Mouse (Mus musculus) forebrain, postnatal 0 days (tissue): ENCODE measurements around the gene Plp2. TPM values are rescaled to one million over a fixed set of nuclear protein-coding genes. Genes with fewer than 3 reads are reported as not detected.
A peak's percentile ranks its signal among the peaks of the same experiment; 100 is the strongest.

Experiments used
- ATAC-seq: fragments of 200-750 bp; cut with Nextera tagmentation; 2 replicates; pipeline ENCODE4 v1.8.0; 2017; ENCODE audit warnings: mild to moderate bottlenecking, moderate library complexity
- DNase-seq: peaks from one replicate; pipeline ENCODE4 v3.0.0-alpha.2; 2015
- H3K27ac ChIP-seq: fragments of 300-500 bp; sonication (generic); 2 replicates; pipeline ENCODE4 v1.5.1; 2014; ENCODE audit warnings: low read depth, mild to moderate bottlenecking, antibody characterized with exemption, low read length, moderate library complexity, mixed read lengths
- H3K27me3 ChIP-seq: fragments of 300-500 bp; sonication (generic); 2 replicates; pipeline ENCODE4 v1.6.1; 2014; ENCODE audit warnings: mild to moderate bottlenecking, low read length, mixed read lengths; ENCODE audit not compliant: insufficient read depth
- H3K36me3 ChIP-seq: fragments of 300-500 bp; sonication (generic); 2 replicates; pipeline ENCODE4 v1.6.1; 2014; ENCODE audit warnings: mild to moderate bottlenecking, moderate library complexity; ENCODE audit not compliant: insufficient read depth
- H3K4me1 ChIP-seq: fragments of 300-500 bp; sonication (generic); 2 replicates; pipeline ENCODE4 v1.6.1; 2014; ENCODE audit warnings: antibody characterized with exemption; ENCODE audit not compliant: insufficient read depth
- H3K4me2 ChIP-seq: fragments of 300-500 bp; sonication (generic); 2 replicates; pipeline ENCODE4 v1.6.1; 2014; ENCODE audit warnings: low read depth, mild to moderate bottlenecking, moderate library complexity
- H3K4me3 ChIP-seq: fragments of 300-500 bp; sonication (generic); 2 replicates; pipeline ENCODE4 v1.5.1; 2014; ENCODE audit warnings: low read depth, low read length, mixed read lengths
- H3K9ac ChIP-seq: fragments of 300-500 bp; sonication (generic); 2 replicates; pipeline ENCODE4 v1.6.1; 2014; ENCODE audit warnings: mild to moderate bottlenecking
- H3K9me3 ChIP-seq: fragments of 300-500 bp; sonication (generic); 2 replicates; pipeline ENCODE4 v1.6.1; 2016; ENCODE audit warnings: low read length
- CTCF ChIP-seq: sonication (generic); IDR thresholded peaks from 2 replicates; pipeline ENCODE4 v1.5.1; 2016; ENCODE audit warnings: antibody characterized with exemption, control low read depth, low read depth
- WGBS: fragments of 180-500 bp; shearing (Covaris S2); extraction: QIAGEN DNeasy Blood & Tissue Kit; methylation state at CpG from one replicate; pipeline ENCODE4 v1.1.7; 2014; 5-methylcytosine and 5-hydroxymethylcytosine counted together
- polyA plus RNA-seq: library from polyadenylated mRNA; unstranded; fragments of >200 nt; fragmentation: Nextera tagmentation; extraction: Ambion mirVana; gene quantifications from 2 replicates; pipeline ENCODE4 v1.2.1, GENCODE M21; 2015
- total RNA-seq: library from RNA; depleted of rRNA; stranded (reverse); fragments of >200 nt; gene quantifications from 2 replicates; pipeline ENCODE4 v1.2.3, GENCODE M21; 2014

The Plp2 gene
- total and polyA plus RNA-seq, 2 experiments from 2014 or later: 24.3 to 38.3 TPM

GRCm38 (mm10) chrX:7674284-7675000 is 3.3 kb upstream of the Plp2 start:
- 41% methylated on average over 28 of the region's 28 CpGs for WGBS
- Histone ChIP-seq H3K4me1 (no peaks in the 10 kb centered on the region), H3K4me2 (peak overlapping the region; percentile 41), H3K4me3 (peak overlapping the region; percentile 26), H3K9me3 (no peaks in the 10 kb centered on the region), H3K27ac (no peak overlapping the region), H3K27me3 (no peaks in the 10 kb centered on the region), H3K9ac (peak overlapping the region; percentile 14; the same call in 1 of the 2 replicates), H3K36me3 (no peaks in the 10 kb centered on the region)
- no peak for TF ChIP-seq CTCF
- ATAC-seq: peak; percentile 57
- DNase-seq: peak; percentile 44

GRCm38 (mm10) chrX:7673578-7674281 is 2.5 kb upstream of the Plp2 start:
- Histone ChIP-seq H3K4me1 (no peaks in the 10 kb centered on the region), H3K9me3 (no peaks in the 10 kb centered on the region), H3K4me3 (no peak overlapping the region), H3K36me3 (no peaks in the 10 kb centered on the region), H3K27me3 (no peaks in the 10 kb centered on the region), H3K9ac (no peak overlapping the region), H3K27ac (no peak overlapping the region), H3K4me2 (peak overlapping the region; percentile 41)
- 48% methylated on average over 12 of the region's 12 CpGs for WGBS
- TF ChIP-seq CTCF: no peak
- ATAC-seq (no peak), DNase-seq (no peak)

GRCm38 (mm10) chrX:7672739-7673138 is 1.5 kb upstream of the Plp2 start:
- H3K27ac ChIP-seq: no peak overlapping the region
- TF ChIP-seq CTCF: no peak
- H3K36me3 ChIP-seq: no peaks in the 10 kb centered on the region
- 68% methylated on average over 6 of the region's 6 CpGs for WGBS
- no peak overlapping the region for H3K9ac ChIP-seq
- DNase-seq (no peak), ATAC-seq (no peak)
- H3K27me3 ChIP-seq: no peaks in the 10 kb centered on the region
- no peak overlapping the region for H3K4me2 ChIP-seq
- H3K4me1 ChIP-seq: no peaks in the 10 kb centered on the region
- no peak overlapping the region for H3K4me3 ChIP-seq
- H3K9me3 ChIP-seq: no peaks in the 10 kb centered on the region

- ATAC-seq: peak; percentile 77
- Histone ChIP-seq H3K4me3 (peak overlapping the region; percentile 42), H3K9ac (peak overlapping the region; percentile 52), H3K4me1 (no peaks in the 10 kb centered on the region), H3K27me3 (no peaks in the 10 kb centered on the region), H3K9me3 (no peaks in the 10 kb centered on the region), H3K27ac (peak overlapping the region; percentile 75), H3K4me2 (peak overlapping the region; percentile 52), H3K36me3 (no peaks in the 10 kb centered on the region)
- TF ChIP-seq CTCF: no peak
- WGBS: 35% methylated on average over 18 of the region's 19 CpGs
- peak; percentile 73 for DNase-seq
Observed at GRCm38 (mm10) chrX:7670390-7670881, 754 bp downstream of the Plp2 start.

- H3K4me3 ChIP-seq: no peak overlapping the region
- WGBS: 72% methylated on average over 21 of the region's 21 CpGs
- no peaks in the 10 kb centered on the region for H3K36me3 ChIP-seq
- H3K27ac ChIP-seq: no peak overlapping the region
- ATAC-seq (no peak), DNase-seq (no peak)
- no peaks in the 10 kb centered on the region for H3K4me1 ChIP-seq
- no peak overlapping the region for H3K4me2 ChIP-seq
- no peak overlapping the region for H3K9ac ChIP-seq
- no peaks in the 10 kb centered on the region for H3K9me3 ChIP-seq
- no peaks in the 10 kb centered on the region for H3K27me3 ChIP-seq
- TF ChIP-seq CTCF: no peak
Observed at GRCm38 (mm10) chrX:7665739-7666502, 5.3 kb downstream of the Plp2 start.

GRCm38 (mm10) chrX:7664791-7665190 is 6.4 kb downstream of the Plp2 start:
- ATAC-seq (peak; percentile 47), DNase-seq (no peak)
- Histone ChIP-seq H3K4me2 (no peak overlapping the region), H3K9ac (no peak overlapping the region), H3K4me1 (no peaks in the 10 kb centered on the region), H3K36me3 (no peaks in the 10 kb centered on the region), H3K27ac (no peak overlapping the region), H3K27me3 (no peaks in the 10 kb centered on the region), H3K4me3 (no peak overlapping the region), H3K9me3 (no peaks in the 10 kb centered on the region)
- 73% methylated on average over 11 of the region's 11 CpGs for WGBS
- TF ChIP-seq CTCF: no peak
